Mouse (Mus musculus): ENCODE measurements around the gene Tsr3. TPM values are rescaled to one million over a fixed set of nuclear protein-coding genes. Genes with fewer than 3 reads are reported as not detected.
A peak's percentile ranks its signal among the peaks of the same experiment; 100 is the strongest.
"Not testable (repeated sequence)": the region's sequence is repeated elsewhere in the genome, so short reads cannot be mapped to it uniquely, and the experiment has no call there.

Gene Tsr3
- polyA plus RNA-seq, 1 experiment from 2014 or later, result 37.0 TPM

DNA sequence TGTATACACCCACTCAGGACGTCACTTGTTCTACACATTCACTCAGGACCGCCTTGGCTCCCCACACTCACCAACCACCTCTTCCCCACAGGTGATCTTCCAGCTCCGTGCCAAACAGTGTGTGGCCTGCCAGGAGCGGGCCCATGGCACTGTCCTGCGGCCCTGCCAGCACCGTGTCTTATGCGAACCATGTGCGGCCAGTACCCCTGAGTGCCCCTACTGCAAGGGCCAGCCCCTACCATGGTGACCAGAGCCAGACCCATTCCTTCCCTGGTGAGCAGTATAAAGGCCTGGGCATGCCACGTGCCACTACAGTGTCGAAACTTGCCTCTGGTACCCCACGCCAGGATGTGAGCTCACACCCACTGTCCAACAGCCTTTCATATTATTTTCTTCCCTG, 8.3 kb upstream of the Tsr3 start:
- H3K27me3 ChIP-seq (replicated peaks; ENCODE audit: control insufficient read depth, insufficient read depth, low read length); H3K4me2 ChIP-seq (ENCODE audit: low read depth, low read length); H3K4me1 ChIP-seq (ENCODE audit: control insufficient read depth, insufficient read depth, low read length); H3K4me3 ChIP-seq (ENCODE audit: low read length); H3K9me3 ChIP-seq (ENCODE audit: control insufficient read depth, low read length); H3K9ac ChIP-seq (ENCODE audit: low read depth, low read length); H3K27ac ChIP-seq (ENCODE audit: low read length): not testable (repeated sequence)
- peak; percentile 56 for ATAC-seq
- H3K36me3 ChIP-seq (ENCODE audit: control insufficient read depth, insufficient read depth, low read length), result 0 out of 2 replicates have a peak, but pooled peaks cover 11% of the 10 kb centered on the region
- WGBS, result 92% methylated on average over 6 of the region's 11 CpGs

DNA sequence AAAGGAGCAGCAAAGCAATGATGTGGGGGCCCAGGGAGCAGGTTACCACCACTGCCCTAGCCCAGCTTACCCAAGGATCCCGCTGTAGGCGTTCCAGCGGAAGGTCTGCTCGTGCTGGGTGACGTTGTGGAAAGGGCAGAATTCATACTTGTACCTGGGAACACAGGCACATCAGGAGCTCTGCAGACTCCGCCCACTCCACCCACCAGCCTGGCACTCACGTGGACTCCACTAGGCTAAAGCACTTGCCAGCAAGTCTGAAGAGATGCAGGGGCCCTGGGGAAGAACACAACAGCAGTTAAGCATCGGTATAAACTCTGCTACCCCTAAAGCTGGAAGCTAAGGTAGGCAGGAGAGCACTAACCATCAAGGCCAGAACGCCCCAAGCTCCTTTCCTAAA, 4.3 kb upstream of the Tsr3 start:
- H3K4me1 ChIP-seq (ENCODE audit: control insufficient read depth, insufficient read depth, low read length), result peaks cover 6% of the 10 kb centered on the region; the same call in 1 of the 2 replicates
- no peak for ATAC-seq
- WGBS, result 81% methylated on average over 9 of the region's 9 CpGs

DNA sequence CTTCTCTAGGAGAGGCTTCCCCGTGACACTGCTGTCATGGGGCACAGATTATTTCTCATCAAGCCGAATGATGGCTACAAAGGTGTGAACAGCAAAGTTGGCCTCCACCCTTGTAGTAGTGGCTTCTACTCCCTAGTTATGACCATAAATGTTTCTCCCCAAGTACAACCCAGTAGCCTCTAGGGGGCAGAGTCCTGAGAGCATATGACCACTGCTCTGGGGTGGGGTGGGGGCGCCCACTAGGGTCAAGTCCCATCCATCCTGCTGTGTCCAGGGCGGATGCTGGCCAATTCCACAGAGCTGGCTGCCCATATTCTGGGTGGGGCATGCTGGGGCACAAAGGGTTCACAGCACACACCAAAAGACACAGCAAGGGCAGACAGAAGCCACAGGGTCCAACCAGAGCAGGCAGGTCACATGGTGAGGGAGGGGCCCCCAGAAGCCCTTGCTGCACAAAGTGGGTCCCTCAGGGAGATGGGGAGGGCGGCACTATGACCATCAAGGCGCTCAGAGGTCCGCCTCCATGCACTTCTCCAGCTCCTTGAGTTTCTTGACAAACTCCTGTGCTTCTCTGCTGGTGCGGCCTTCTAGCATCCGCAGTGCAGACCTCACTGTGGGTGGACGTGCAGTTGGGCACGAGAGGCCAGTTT, 3.3 kb downstream of the Tsr3 start:
- Histone ChIP-seq H3K9me3 (ENCODE audit: control insufficient read depth, low read length) (no peaks in the 10 kb centered on the region), H3K4me3 (ENCODE audit: low read length) (no peak overlapping the region), H3K9ac (ENCODE audit: low read depth, low read length) (no peak overlapping the region), H3K27me3 (replicated peaks; ENCODE audit: control insufficient read depth, insufficient read depth, low read length) (no peaks in the 10 kb centered on the region), H3K36me3 (ENCODE audit: control insufficient read depth, insufficient read depth, low read length) (peaks cover 9% of the 10 kb centered on the region), H3K27ac (ENCODE audit: low read length) (no peak overlapping the region), H3K4me1 (ENCODE audit: control insufficient read depth, insufficient read depth, low read length) (peaks cover 15% of the 10 kb centered on the region), H3K4me2 (ENCODE audit: low read depth, low read length) (no peak overlapping the region)
- 88% methylated on average over 11 of the region's 11 CpGs for WGBS
- ATAC-seq, result no peak

More for the DNA sequence above, 4.3 kb upstream of the Tsr3 start:
- Histone ChIP-seq H3K27ac (ENCODE audit: low read length) (no peak overlapping the region), H3K27me3 (replicated peaks; ENCODE audit: control insufficient read depth, insufficient read depth, low read length) (no peaks in the 10 kb centered on the region), H3K4me3 (ENCODE audit: low read length) (no peak overlapping the region), H3K4me2 (ENCODE audit: low read depth, low read length) (no peak overlapping the region), H3K9ac (ENCODE audit: low read depth, low read length) (no peak overlapping the region), H3K9me3 (ENCODE audit: control insufficient read depth, low read length) (no peaks in the 10 kb centered on the region), H3K36me3 (ENCODE audit: control insufficient read depth, insufficient read depth, low read length) (0 out of 2 replicates have a peak, but pooled peaks cover 8% of the 10 kb centered on the region)

DNA sequence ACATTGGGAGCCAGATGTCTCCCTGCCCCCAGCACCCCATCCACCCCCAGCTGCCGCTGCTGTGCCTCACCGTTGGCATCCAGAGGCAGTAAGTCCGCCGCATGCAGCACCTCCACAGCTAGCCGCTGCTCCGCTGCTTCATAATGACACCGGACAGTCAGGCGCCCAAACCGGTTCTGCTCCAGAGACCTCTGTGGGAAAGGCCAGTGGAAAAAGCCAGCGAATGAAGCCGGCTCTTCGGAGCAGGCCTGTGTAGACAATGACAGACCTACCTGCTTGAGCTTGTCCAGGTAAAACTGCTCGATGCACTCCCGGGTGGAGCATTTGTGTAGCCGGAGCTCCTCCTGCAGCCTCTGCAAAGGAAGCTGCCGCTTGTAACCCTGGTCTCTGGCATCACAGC, 4.3 kb downstream of the Tsr3 start:
- H3K4me2 ChIP-seq (ENCODE audit: low read depth, low read length), result no peak overlapping the region
- H3K4me3 ChIP-seq (ENCODE audit: low read length), result no peak overlapping the region
- ATAC-seq, result no peak
- H3K36me3 ChIP-seq (ENCODE audit: control insufficient read depth, insufficient read depth, low read length), result peaks cover 9% of the 10 kb centered on the region
- no peak overlapping the region for H3K27ac ChIP-seq (ENCODE audit: low read length)
- no peaks in the 10 kb centered on the region for H3K27me3 ChIP-seq (replicated peaks; ENCODE audit: control insufficient read depth, insufficient read depth, low read length)
- H3K4me1 ChIP-seq (ENCODE audit: control insufficient read depth, insufficient read depth, low read length), result peaks cover 12% of the 10 kb centered on the region
- H3K9me3 ChIP-seq (ENCODE audit: control insufficient read depth, low read length), result no peaks in the 10 kb centered on the region
- WGBS, result 77% methylated on average over 16 of the region's 16 CpGs
- H3K9ac ChIP-seq (ENCODE audit: low read depth, low read length), result no peak overlapping the region

DNA sequence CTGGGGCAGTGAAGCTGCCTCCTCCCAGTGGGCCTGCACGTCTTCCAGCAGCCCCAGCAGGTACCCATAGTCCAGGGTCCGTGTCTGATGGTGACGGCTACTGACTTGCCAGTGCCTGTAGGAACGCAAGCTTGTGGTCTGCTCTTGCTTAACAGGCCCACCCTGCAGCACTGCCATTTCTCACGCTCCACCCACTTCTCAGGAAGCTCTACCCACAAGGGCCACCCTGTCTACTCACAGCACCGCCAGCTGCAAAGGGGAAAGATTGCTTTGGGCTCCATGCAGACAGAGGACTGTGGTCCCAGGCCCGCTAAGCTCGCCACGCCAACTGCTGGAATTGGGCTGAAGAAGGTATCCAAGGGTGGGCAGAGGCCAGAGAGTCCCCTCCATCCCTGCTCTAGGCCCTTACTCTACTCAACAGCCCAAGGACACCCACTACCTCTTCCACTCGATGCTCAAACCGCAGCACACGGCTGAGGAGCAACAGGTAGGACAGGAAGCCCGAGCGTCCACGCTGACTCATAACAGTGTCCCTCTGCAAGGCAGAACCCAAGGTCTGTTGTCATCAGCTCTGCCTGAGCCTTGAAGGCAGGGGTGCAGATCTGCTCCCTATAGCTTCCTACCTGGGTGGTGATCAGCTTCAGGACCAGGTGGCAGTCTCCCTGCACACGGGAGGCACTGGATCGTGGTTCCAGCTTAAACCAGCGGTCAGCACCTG, 8.2 kb downstream of the Tsr3 start:
- Histone ChIP-seq H3K9ac (ENCODE audit: low read depth, low read length) (no peak overlapping the region), H3K9me3 (ENCODE audit: control insufficient read depth, low read length) (no peaks in the 10 kb centered on the region), H3K4me1 (ENCODE audit: control insufficient read depth, insufficient read depth, low read length) (no peaks in the 10 kb centered on the region), H3K4me2 (ENCODE audit: low read depth, low read length) (no peak overlapping the region), H3K27me3 (replicated peaks; ENCODE audit: control insufficient read depth, insufficient read depth, low read length) (no peaks in the 10 kb centered on the region), H3K27ac (ENCODE audit: low read length) (no peak overlapping the region), H3K36me3 (ENCODE audit: control insufficient read depth, insufficient read depth, low read length) (peaks cover 6% of the 10 kb centered on the region), H3K4me3 (ENCODE audit: low read length) (no peak overlapping the region)
- WGBS, result 77% methylated on average over 18 of the region's 18 CpGs
- ATAC-seq, result no peak

DNA sequence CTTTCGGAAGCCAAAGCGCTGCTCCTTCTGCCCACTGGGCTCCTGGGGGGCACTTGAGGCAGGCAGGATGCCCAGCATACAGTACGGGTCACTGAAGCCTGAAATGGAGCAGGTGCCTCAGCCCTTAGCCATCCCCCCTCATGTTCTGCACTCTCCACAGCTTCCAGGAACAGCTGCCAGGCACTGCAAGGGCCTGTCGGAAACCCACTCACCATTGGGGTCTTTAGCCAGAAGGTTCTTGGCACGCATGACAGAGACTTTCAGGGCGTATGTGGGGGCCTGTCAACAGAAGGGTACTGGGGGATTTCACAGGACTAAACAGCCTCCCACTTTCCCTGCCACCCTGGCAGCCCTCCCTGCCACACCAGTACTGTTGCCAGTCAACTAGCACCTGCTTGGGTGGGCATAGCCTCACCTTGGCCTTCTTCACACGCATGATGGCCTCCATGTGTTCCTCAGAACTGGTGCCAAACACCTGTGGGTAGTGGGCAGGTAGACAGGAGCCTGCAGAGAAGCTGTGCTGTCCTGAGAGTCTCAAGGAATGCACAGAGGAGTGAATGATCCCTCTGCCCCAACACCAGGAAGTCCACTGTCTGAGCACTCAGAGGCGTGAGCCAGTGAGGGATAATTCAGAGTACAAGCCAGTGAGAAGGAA, 10.3 kb downstream of the Tsr3 start:
- 76% methylated on average over 8 of the region's 8 CpGs for WGBS
- H3K27ac ChIP-seq (ENCODE audit: low read length), result no peak overlapping the region
- H3K9ac ChIP-seq (ENCODE audit: low read depth, low read length), result no peak overlapping the region
- no peak overlapping the region for H3K4me3 ChIP-seq (ENCODE audit: low read length)
- H3K4me2 ChIP-seq (ENCODE audit: low read depth, low read length), result no peak overlapping the region
- H3K9me3 ChIP-seq (ENCODE audit: control insufficient read depth, low read length), result no peaks in the 10 kb centered on the region
- H3K4me1 ChIP-seq (ENCODE audit: control insufficient read depth, insufficient read depth, low read length), result no peaks in the 10 kb centered on the region
- no peaks in the 10 kb centered on the region for H3K36me3 ChIP-seq (ENCODE audit: control insufficient read depth, insufficient read depth, low read length)
- H3K27me3 ChIP-seq (replicated peaks; ENCODE audit: control insufficient read depth, insufficient read depth, low read length), result peaks cover 13% of the 10 kb centered on the region
- no peak for ATAC-seq

DNA sequence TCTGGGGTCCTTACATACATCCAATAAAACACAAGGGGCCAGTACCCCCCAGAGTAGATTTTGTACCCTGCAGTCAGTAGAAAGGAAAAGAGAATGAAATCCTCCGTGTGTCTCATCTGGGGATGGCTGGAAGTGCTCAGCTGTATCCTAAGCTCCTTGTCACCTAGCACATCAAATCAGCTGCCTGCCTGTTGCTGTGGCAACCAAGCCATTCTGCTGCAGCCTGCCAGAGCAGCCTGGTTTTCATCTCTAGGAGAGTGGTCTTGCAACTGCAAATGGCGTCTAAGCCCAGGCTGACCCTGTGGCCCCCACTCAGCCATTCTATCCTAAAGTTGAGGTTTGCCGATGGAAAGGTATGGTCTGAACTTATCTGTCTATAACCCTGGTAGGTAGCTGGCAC, 12.7 kb downstream of the Tsr3 start:
- no peaks in the 10 kb centered on the region for H3K9me3 ChIP-seq (ENCODE audit: control insufficient read depth, low read length)

DNA sequence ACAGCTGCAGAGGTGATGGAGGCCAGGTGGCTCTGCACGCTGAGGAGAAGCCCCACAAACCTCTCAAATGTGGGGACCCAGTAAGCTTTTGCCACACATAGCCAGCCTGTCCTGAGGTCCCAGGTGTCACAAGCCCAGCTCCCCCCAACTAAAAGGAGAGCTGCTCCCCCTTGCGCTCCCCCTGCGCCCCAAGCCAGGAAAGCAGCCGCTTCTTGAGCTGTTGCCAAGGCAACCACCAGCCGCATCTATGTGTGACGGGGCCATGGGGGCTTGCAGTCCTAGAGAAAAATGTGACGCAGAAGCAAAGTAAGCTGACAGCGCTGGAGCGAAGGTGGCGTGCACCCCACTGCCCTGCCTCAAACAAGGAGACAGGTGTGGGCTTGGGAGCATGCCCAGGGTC, 13.8 kb downstream of the Tsr3 start:
- no peak overlapping the region for H3K27ac ChIP-seq (ENCODE audit: low read length)
- H3K9me3 ChIP-seq (ENCODE audit: control insufficient read depth, low read length), result no peaks in the 10 kb centered on the region
- H3K4me2 ChIP-seq (ENCODE audit: low read depth, low read length), result no peak overlapping the region
- H3K9ac ChIP-seq (ENCODE audit: low read depth, low read length), result no peak overlapping the region
- WGBS, result 31% methylated on average over 10 of the region's 10 CpGs
- ATAC-seq, result no peak
- H3K27me3 ChIP-seq (replicated peaks; ENCODE audit: control insufficient read depth, insufficient read depth, low read length), result peaks cover 19% of the 10 kb centered on the region
- no peak overlapping the region for H3K4me3 ChIP-seq (ENCODE audit: low read length)
- H3K36me3 ChIP-seq (ENCODE audit: control insufficient read depth, insufficient read depth, low read length), result no peaks in the 10 kb centered on the region
- peaks cover 11% of the 10 kb centered on the region for H3K4me1 ChIP-seq (ENCODE audit: control insufficient read depth, insufficient read depth, low read length)

More for the DNA sequence above, 12.7 kb downstream of the Tsr3 start:
- no peak for ATAC-seq
- no peak overlapping the region for H3K27ac ChIP-seq (ENCODE audit: low read length)
- no peak overlapping the region for H3K9ac ChIP-seq (ENCODE audit: low read depth, low read length)
- no peaks in the 10 kb centered on the region for H3K36me3 ChIP-seq (ENCODE audit: control insufficient read depth, insufficient read depth, low read length)
- peaks cover 11% of the 10 kb centered on the region for H3K4me1 ChIP-seq (ENCODE audit: control insufficient read depth, insufficient read depth, low read length)
- no peak overlapping the region for H3K4me2 ChIP-seq (ENCODE audit: low read depth, low read length)
- H3K4me3 ChIP-seq (ENCODE audit: low read length), result no peak overlapping the region
- WGBS, result 30% methylated on average over 3 of the region's 3 CpGs
- peaks cover 19% of the 10 kb centered on the region for H3K27me3 ChIP-seq (replicated peaks; ENCODE audit: control insufficient read depth, insufficient read depth, low read length)

DNA sequence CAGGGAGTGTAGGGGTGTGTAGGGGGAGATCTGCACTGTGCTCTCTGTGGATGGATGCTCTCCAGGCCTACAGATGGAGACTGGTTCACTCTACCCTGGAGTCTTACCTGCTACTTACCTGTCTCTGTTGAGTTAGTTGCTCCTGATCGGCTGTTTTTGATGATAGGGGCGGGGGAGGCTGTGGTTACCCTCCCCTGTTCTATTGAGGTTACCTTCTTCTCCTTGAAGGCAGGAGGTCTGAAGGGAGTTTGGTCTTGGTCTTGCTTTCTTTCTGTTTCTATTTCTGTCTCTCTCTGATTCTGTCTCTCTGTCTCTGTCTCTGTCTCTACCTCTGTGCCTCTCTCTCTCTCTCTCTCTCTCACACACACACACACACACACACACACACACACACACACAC, 15.1 kb downstream of the Tsr3 start:
- ATAC-seq, result no peak
- WGBS, result 58% methylated on average over 2 of the region's 2 CpGs
- Histone ChIP-seq H3K36me3 (ENCODE audit: control insufficient read depth, insufficient read depth, low read length) (0 out of 2 replicates have a peak, but pooled peaks cover 5% of the 10 kb centered on the region), H3K4me2 (ENCODE audit: low read depth, low read length) (no peak overlapping the region; the same call in 1 of the 2 replicates), H3K4me3 (ENCODE audit: low read length) (no peak overlapping the region), H3K9me3 (ENCODE audit: control insufficient read depth, low read length) (no peaks in the 10 kb centered on the region), H3K9ac (ENCODE audit: low read depth, low read length) (no peak overlapping the region), H3K27ac (ENCODE audit: low read length) (no peak overlapping the region), H3K4me1 (ENCODE audit: control insufficient read depth, insufficient read depth, low read length) (peaks cover 11% of the 10 kb centered on the region), H3K27me3 (replicated peaks; ENCODE audit: control insufficient read depth, insufficient read depth, low read length) (peaks cover 19% of the 10 kb centered on the region)
